Mouse (Mus musculus) lung, postnatal 36 days (tissue): ENCODE data around the gene Kcnc3.

ENCODE experiments used
- DNase-seq: peaks from one replicate; pipeline ENCODE4 v3.0.0; 2022; ENCODE audit warnings: mixed read lengths

Gene Kcnc3

DNA sequence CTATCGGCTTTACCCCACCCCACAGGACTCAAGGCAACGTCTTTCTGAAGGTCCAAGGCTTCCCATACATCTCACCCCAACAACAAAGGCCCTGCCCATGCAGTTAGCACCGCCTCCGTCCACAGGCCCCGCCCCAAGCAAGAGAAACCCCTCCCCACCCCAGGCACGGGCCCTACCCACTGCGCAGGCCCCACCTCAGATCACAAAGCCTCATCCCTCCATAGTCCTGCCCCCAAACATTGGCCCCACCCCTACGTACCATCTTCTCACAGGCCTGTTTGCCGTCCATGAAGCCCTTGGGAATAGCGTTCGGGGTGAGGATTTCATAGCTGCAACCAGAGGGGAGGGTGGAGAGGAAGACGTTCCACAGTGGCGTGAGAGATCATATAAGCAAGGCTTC lies 42.2 kb downstream of the Kcnc3 start:
- no peak for DNase-seq

DNA sequence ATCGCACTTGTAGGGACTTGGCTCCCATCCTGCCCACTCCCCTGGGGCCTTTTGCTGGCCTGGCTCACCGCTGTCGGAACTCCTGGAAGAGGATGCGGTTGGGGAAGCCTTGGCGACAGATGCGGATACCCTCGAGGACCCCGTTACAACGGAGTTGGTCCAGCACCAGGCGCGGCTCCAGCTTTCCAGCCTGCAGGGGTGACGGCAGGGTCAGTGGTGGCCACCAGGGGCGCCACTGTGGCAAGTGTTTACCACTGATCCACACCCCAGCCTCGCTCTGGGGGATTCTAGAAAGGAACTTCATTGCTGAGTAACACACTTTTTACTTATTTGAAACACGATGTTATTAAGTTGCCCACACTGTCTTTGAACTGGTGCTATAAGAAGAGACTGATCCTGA lies 42.9 kb downstream of the Kcnc3 start:
- DNase-seq = peak; percentile 17

DNA sequence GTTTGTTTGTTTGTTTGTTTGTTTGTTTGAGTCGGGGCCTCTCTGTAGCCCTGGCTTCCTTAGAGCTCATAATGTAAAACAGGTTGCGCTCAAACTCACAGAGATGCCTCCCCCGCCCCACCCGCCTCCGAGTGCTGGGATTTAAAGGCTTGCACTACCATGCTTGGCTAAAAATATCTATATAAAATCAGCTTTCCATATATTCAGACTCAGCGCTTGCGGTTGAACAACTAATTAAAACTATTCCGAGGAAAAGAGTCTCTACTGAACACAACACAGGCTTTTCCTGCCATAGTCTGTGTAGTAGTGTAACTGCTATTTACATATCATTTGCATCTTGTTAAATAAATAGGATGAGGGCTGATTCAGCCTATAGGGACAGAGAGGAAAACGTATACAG lies 46.2 kb downstream of the Kcnc3 start:
- no peak for DNase-seq

DNA sequence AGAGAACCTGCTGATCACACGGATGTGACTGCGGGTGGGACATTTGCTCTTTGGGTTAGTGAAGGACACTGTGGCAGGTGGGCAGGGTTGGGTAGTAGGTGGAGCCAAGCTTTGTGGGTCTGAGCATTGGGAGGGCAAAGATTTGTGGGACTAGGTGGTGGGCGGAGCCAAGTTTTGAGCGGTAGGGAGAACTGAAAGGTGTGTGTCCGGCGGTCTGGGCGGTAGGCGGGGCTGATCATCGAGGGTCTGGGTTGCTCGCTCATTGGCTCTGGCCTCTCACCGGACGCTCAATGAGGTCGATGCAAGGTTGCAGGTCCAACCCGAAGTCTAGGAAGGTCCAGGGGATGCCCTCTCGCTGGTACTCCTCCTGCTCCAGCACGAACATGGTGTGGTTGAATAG lies 48.2 kb downstream of the Kcnc3 start:
- no peak for DNase-seq

DNA sequence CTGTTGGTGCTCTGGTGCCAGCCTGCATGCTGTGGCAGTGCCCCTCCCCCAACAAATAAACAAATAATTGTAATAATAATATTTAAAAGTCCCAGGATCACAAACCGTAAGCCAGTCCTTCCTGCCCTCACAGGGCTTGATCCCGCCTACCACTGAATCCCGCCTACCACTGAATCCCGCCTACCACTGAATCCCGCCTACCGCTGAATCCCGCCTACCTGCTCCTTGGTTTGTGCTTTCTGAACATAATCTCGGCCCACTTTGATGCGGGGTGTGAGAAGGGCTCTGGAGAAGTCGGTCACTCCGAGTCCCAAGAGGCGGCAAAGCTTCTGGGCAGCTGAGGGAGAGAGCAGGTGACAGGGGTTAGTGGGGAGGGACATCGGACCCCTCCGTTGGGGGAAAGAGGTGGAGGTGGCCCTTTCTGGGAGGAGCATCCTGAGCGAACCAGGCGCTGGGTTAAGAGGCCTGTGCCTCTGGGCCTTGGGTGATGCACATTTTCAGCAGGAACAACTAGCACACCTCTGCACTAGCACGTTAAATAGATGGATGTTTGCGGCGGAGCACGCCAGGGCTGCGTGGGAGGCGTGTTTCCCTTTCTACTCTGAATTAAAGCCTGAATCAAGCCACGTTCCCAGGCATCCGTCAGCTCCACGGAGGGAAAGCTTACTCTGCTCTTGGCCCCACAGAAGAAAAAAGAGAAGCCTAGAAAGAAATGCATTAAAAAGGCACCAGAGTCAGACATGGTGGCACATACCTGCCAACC lies 50.6 kb downstream of the Kcnc3 start:
- no peak for DNase-seq

DNA sequence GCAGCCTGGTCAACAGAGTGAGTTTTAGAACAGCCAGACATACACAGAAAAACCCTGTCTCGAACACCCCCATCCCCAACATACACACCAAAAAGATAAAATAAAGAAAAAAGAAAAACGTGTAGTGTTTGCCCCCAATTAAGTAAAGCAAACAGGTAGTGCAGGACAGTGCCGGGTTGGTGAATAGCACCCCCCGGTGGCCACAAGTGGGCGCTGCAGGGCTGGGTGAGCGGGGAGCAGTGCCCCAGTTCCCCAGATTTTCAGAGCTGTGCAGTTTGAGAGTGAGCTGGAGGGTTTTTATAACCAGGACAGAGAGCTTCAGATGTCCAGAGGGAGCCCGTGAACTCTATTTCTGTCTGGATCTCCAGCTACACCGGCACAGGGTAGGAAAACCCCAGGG lies 51.4 kb downstream of the Kcnc3 start:
- peak; percentile 38 for DNase-seq

DNA sequence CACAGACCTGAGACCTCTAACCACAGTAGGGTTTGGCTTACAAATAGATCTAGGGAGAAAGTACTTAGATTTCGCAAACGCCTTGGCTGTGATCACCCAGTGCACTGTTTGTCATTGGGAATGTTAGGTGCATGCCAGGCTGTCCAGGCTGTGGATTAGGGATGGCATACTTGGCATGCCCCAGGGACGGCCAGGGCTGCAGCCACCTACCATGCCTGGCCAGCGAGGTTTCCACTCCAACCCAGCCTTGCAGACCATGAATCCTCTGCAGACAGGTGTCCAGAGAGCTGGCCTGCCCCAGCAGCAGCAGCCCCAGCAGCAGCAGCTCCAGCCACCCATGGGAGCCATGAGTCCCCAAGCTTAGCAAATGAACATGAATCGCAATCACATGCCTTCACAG lies 54.8 kb downstream of the Kcnc3 start:
- DNase-seq = peak; percentile 20

DNA sequence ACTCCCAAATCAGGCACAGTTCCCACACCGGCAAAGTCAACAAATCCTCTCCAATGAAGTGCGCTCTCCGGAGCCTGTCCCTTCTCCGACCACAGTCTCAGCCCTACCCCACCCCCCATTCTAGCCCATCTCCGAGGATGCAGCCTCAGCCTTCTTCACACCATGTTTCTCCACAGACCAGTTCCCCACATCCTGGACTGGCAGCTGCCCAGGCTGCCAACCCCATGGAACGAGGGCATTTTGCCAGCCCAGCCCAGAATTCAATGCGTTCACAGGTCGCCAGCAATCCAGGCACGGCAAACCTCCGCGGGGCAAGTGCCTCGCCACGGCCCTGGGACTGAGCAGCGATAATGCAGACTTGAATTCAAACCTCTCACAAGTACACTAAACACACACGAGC lies 55.5 kb downstream of the Kcnc3 start:
- DNase-seq = peak; percentile 60

DNA sequence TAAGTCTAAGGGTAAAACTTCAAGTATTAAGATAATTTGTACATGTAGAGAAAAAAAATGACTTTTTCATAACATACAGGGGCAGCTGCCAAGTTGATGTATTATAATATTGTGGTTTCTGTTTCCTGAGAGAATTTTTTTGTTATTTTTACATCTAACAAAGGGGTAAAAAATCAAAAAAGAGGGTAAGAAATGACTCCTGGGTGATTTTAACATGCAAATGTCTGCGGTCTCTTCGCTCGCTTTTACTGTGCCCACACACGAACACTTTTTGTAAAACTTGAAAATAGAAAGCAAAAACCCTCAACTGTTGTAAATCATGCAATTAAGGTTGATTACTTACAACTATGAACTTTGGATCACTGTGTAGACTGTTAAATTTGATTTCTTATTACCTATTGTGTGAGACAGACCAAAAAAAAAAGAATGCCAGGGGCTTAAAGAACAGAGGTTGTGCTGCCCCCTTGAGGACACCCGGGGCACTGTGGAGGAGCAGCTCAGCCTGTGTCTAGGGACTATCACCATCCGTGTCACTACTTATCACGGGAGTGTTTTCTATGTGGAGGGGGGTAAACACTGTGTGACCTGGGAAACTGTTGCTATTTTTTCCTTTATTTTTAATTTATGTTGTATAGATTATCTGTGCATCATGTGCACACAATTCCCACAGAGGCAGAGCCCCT lies 56.7 kb downstream of the Kcnc3 start:
- DNase-seq = peak; percentile 89

DNA sequence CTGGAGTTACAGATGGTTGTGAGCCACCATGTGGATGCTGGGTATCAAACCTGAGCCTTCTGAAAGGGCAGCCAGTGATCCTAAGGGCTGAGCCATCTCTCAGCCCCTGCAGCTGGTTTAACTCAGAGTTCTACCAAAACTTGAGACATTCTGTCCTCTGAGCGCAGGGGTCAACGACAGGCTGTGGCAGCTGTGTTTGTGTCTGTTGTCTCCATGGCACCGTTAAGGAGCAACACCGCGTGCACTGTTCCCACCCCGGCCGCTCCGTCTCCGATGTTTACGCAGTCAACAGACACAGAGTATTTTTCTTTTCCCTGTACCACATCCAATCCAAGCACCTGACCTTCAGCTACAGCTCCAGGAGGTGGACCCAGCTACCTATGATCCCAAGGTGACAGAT lies 57.3 kb downstream of the Kcnc3 start:
- DNase-seq = peak; percentile 85

DNA sequence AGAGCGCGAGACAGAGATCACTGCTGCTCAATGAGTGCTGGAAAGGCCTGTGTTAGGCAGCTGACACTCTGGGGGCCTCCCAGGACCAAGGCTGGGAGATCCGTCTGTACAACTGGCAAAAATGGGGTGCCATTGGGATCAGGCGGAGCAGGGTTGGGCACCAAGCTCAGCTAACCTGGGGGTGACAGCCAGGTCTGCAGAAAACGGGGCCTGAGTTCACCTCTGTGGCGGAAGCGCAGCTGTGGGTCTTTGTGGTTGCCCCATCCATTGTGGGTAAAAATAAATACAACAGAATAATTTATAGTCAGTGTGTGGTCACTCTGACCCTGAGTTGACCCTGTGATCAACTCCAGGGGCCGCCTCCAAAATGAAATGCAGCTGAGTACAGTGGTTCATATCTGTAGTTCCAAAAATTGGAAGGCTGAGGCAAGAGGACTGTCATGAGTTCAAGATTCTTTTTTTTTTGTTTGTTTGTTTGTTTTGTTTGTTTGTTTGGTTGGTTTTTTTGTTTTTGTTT lies 58.7 kb downstream of the Kcnc3 start:
- peak; percentile 20 for DNase-seq

DNA sequence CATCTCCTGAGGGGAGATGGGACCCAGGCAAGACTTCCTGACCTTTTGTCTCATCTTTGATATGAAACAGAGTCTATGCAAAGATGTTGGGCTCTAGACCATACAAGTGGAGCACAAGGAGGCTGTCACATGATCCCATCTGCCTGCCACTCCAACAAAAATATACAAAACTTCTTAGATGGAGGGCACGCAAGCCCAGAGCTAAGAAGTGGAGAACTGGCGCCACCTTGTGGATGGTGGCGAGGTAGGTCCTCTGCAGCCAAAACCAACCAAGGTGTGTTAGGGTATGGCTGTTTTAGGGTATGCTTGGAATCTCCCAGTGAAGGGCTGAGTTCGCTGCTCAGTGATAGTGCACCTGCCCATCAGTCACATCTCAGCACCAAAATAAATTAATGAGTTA lies 59.5 kb downstream of the Kcnc3 start:
- DNase-seq = peak; percentile 76

DNA sequence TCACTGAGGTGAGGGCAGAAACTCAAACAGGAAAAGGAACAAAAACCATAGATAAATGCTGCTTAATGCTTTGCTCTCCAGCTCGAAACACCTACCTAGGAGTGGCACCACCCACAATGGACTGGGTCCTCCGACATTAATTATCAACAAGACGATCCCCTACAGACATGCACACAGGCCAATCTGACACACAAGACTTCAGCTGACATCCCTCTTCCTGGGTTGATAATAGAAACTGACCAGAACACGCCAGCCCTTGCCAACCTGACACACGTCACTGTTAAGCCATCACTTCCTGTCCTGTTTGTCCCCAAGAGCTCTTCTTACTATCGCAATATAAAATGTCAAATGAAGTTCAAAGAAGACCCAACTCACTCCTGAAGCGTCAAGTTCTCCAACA lies 61.0 kb downstream of the Kcnc3 start:
- DNase-seq = no peak

DNA sequence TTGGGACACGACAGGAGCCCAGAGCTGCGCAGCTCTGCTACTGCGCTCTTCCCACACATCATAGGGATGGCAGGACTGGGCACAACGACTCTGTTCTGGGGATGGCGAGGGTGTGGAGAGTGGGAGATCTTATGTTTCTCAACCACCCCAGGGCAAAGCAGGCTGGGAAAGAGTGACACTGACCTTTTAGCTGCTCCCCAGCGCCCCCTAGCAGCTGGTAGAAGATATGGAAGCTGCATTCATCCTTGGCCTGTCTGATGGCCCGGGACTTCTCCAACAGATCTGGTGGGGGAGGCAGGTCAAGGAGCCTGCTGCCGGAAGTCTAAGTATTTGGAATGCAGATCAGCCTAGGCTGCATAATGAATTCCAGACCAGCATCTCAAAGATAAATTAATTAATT lies 63.3 kb downstream of the Kcnc3 start:
- DNase-seq = peak; percentile 16
